Mouse (Mus musculus) heart, embryonic 13.5 days (tissue): ENCODE data around the gene Gm17657. TPM values are rescaled to one million over a fixed set of nuclear protein-coding genes. Genes with fewer than 3 reads are reported as not detected.

Experiments used
- ATAC-seq: fragments of 200-750 bp; cut with Nextera tagmentation; 2 replicates; pipeline ENCODE4 v1.8.0; 2017; ENCODE audit warnings: moderate TSS enrichment; ENCODE audit not compliant: insufficient number of reproducible peaks, low FRiP score, low TSS enrichment; ENCODE audit errors: extremely low read depth
- H3K27ac ChIP-seq: fragments of 300-500 bp; sonication (generic); replicated peaks from 2 replicates; pipeline ENCODE4 v1.5.1; 2015; ENCODE audit warnings: moderate library complexity, mild to moderate bottlenecking, inconsistent platforms
- H3K27me3 ChIP-seq: fragments of 300-500 bp; sonication (generic); replicated peaks from 2 replicates; pipeline ENCODE4 v1.6.1; 2015; ENCODE audit warnings: mild to moderate bottlenecking, inconsistent platforms
- H3K36me3 ChIP-seq: fragments of 300-500 bp; sonication (generic); 2 replicates; pipeline ENCODE4 v1.6.1; 2015; ENCODE audit warnings: mild to moderate bottlenecking, inconsistent platforms
- H3K4me1 ChIP-seq: fragments of 300-500 bp; sonication (generic); 2 replicates; pipeline ENCODE4 v1.6.1; 2015; ENCODE audit warnings: inconsistent platforms
- H3K4me2 ChIP-seq: fragments of 300-500 bp; sonication (generic); 2 replicates; pipeline ENCODE4 v1.6.1; 2015; ENCODE audit warnings: inconsistent platforms, mild to moderate bottlenecking, moderate library complexity
- H3K4me3 ChIP-seq: fragments of 300-500 bp; sonication (generic); 2 replicates; pipeline ENCODE4 v1.5.1; 2015; ENCODE audit warnings: moderate library complexity, mild to moderate bottlenecking, inconsistent platforms
- H3K9ac ChIP-seq: fragments of 300-500 bp; sonication (generic); 2 replicates; pipeline ENCODE4 v1.6.1; 2015; ENCODE audit warnings: inconsistent platforms, mild to moderate bottlenecking, moderate library complexity
- H3K9me3 ChIP-seq: fragments of 300-500 bp; sonication (generic); 2 replicates; pipeline ENCODE4 v1.6.1; 2016; ENCODE audit warnings: inconsistent platforms
- WGBS: fragments of 180-500 bp; shearing (Covaris S2); methylation state at CpG from one replicate; pipeline ENCODE4 v1.1.7; 2015; ENCODE audit warnings: mixed read lengths; 5-methylcytosine and 5-hydroxymethylcytosine counted together
- microRNA-seq: library from miRNA; unstranded; fragments of <30 nt; microRNA quantifications from one replicate; pipeline ENCODE4, GENCODE M21; 2016
- polyA plus RNA-seq: library from polyadenylated mRNA; unstranded; fragments of >200 nt; fragmentation: Nextera tagmentation; extraction: Ambion mirVana; gene quantifications from 2 replicates; pipeline ENCODE4 v1.2.1, GENCODE M21; 2015

Gm17657 gene
- polyA plus RNA-seq, 1 experiment from 2014 or later, result not detected

- H3K9me3 ChIP-seq, result no peaks in the 10 kb centered on the region; the same call in 1 of the 2 replicates
- H3K9ac ChIP-seq, result no peak overlapping the region
- no peak for ATAC-seq
- no peak overlapping the region for H3K4me3 ChIP-seq
- H3K36me3 ChIP-seq, result no peaks in the 10 kb centered on the region
- no peaks in the 10 kb centered on the region for H3K27me3 ChIP-seq
- WGBS, result 96% methylated on average over 2 of the region's 2 CpGs
- H3K4me1 ChIP-seq, result peaks cover 3% of the 10 kb centered on the region
- H3K4me2 ChIP-seq, result no peak overlapping the region
- H3K27ac ChIP-seq, result no peak overlapping the region
These were observed 66.2 kb downstream of the Gm17657 start for GRCm38 (mm10) chr17:29483282-29483681.

- Histone ChIP-seq H3K27me3 (no peaks in the 10 kb centered on the region), H3K9me3 (no peaks in the 10 kb centered on the region; the same call in 1 of the 2 replicates), H3K27ac (no peak overlapping the region), H3K36me3 (no peaks in the 10 kb centered on the region), H3K9ac (no peak overlapping the region), H3K4me3 (no peak overlapping the region), H3K4me2 (no peak overlapping the region), H3K4me1 (peaks cover 3% of the 10 kb centered on the region; the same call in 1 of the 2 replicates)
- WGBS, result 88% methylated on average over 7 of the region's 7 CpGs
- ATAC-seq, result no peak
These were observed 66.8 kb downstream of the Gm17657 start for GRCm38 (mm10) chr17:29482632-29483031.

- Histone ChIP-seq H3K4me2 (no peak overlapping the region), H3K27me3 (no peaks in the 10 kb centered on the region), H3K4me1 (peaks cover 3% of the 10 kb centered on the region; the same call in 1 of the 2 replicates), H3K4me3 (no peak overlapping the region), H3K9me3 (no peaks in the 10 kb centered on the region; the same call in 1 of the 2 replicates), H3K27ac (no peak overlapping the region), H3K36me3 (no peaks in the 10 kb centered on the region), H3K9ac (no peak overlapping the region)
- no peak for ATAC-seq
- 79% methylated on average over 2 of the region's 2 CpGs for WGBS
These were observed 69.2 kb downstream of the Gm17657 start for GRCm38 (mm10) chr17:29480256-29480655.

DNA sequence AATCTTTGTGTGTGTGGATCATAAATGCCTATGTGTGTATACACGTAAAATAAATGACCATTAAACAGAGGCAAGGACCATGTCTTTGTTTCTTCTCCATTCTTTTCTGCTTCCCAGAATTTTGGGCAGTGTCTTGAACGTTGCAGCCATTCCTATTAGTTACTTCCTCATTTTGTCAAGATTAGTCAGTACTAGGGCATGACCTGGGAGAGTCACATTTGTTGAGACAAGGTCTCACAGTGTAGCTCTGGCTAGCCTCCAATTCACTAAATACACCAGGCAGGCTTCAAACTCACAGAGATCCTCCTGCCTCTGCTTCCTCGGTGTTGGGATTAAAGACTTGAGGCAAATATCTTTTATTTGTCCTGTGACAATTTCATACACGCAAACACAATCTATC is 71.2 kb downstream of the Gm17657 start:
- no peaks in the 10 kb centered on the region; the same call in 1 of the 2 replicates for H3K9me3 ChIP-seq
- H3K4me2 ChIP-seq, result no peak overlapping the region
- no peak overlapping the region for H3K4me3 ChIP-seq
- ATAC-seq, result no peak
- no peak overlapping the region for H3K27ac ChIP-seq
- no peaks in the 10 kb centered on the region for H3K36me3 ChIP-seq
- 75% methylated on average over 4 of the region's 4 CpGs for WGBS
- no peak overlapping the region for H3K9ac ChIP-seq
- H3K27me3 ChIP-seq, result no peaks in the 10 kb centered on the region
- peaks cover 3% of the 10 kb centered on the region; the same call in 1 of the 2 replicates for H3K4me1 ChIP-seq

- Histone ChIP-seq H3K4me2 (no peak overlapping the region), H3K27me3 (no peaks in the 10 kb centered on the region), H3K9me3 (no peaks in the 10 kb centered on the region; the same call in 1 of the 2 replicates), H3K4me1 (peaks cover 3% of the 10 kb centered on the region; the same call in 1 of the 2 replicates), H3K36me3 (no peaks in the 10 kb centered on the region), H3K4me3 (no peak overlapping the region), H3K27ac (no peak overlapping the region), H3K9ac (no peak overlapping the region)
- ATAC-seq, result no peak
- 88% methylated on average over 10 of the region's 10 CpGs for WGBS
These were observed 72.1 kb downstream of the Gm17657 start for GRCm38 (mm10) chr17:29477357-29477756.

DNA sequence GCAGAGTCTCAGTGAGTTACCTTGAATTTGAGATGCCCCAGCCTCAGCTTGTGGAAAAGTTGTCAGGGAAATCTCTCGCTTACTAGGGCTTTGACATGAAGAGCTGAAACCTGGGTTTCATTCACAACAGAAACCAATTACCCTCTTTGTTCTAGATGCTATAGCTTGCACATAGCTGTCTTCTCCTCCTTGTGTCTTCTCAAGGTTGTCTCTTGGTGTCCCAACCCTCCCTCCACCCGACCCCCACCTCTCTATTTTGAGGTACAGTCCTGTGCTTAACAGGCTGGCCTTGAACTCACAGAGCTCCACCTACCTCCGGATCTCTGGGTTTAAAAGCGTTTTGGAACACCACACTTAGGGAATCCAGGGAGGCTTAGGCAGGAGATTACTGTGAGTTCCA is 73.0 kb downstream of the Gm17657 start:
- H3K9ac ChIP-seq, result no peak overlapping the region
- H3K9me3 ChIP-seq, result no peaks in the 10 kb centered on the region; the same call in 1 of the 2 replicates
- ATAC-seq, result no peak
- peaks cover 3% of the 10 kb centered on the region; the same call in 1 of the 2 replicates for H3K4me1 ChIP-seq
- no peak overlapping the region for H3K4me2 ChIP-seq
- H3K27ac ChIP-seq, result no peak overlapping the region
- no peaks in the 10 kb centered on the region for H3K27me3 ChIP-seq
- H3K36me3 ChIP-seq, result no peaks in the 10 kb centered on the region
- H3K4me3 ChIP-seq, result no peak overlapping the region
- 71% methylated on average over 4 of the region's 4 CpGs for WGBS

GRCm38 (mm10) chr17:29475142-29475541 is 74.3 kb downstream of the Gm17657 start:
- Histone ChIP-seq H3K27me3 (no peaks in the 10 kb centered on the region), H3K27ac (no peak overlapping the region), H3K36me3 (no peaks in the 10 kb centered on the region), H3K9me3 (no peaks in the 10 kb centered on the region; the same call in 1 of the 2 replicates), H3K4me1 (peaks cover 6% of the 10 kb centered on the region), H3K4me3 (no peak overlapping the region), H3K4me2 (no peak overlapping the region), H3K9ac (no peak overlapping the region)
- no peak for ATAC-seq
- WGBS, result 85% methylated on average over 3 of the region's 3 CpGs

- Histone ChIP-seq H3K4me2 (no peak overlapping the region), H3K9me3 (no peaks in the 10 kb centered on the region; the same call in 1 of the 2 replicates), H3K9ac (no peak overlapping the region), H3K4me3 (no peak overlapping the region), H3K36me3 (no peaks in the 10 kb centered on the region), H3K4me1 (peaks cover 11% of the 10 kb centered on the region), H3K27ac (no peak overlapping the region), H3K27me3 (no peaks in the 10 kb centered on the region)
- no peak for ATAC-seq
- WGBS, result 68% methylated on average over 2 of the region's 2 CpGs
These were observed 75.4 kb downstream of the Gm17657 start for GRCm38 (mm10) chr17:29474036-29474435.

DNA sequence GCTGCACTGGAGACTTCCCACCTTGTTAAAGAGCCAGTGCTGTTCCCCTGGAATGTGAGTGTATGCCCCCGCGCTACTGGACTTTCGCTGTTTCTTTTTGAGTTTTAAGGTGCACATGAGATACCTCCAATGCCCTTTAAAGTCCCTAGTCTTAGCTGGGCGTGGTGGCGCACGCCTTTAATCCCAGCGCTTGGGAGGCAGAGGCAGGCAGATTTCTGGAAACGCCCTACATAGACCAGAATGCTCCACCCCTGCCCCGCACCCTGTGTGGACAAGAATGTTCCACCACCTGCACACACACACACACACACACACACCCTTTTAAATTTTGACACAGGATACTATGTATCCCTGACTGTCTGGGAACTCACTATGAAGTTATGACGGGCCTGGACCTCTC is 76.0 kb downstream of the Gm17657 start:
- no peaks in the 10 kb centered on the region for H3K36me3 ChIP-seq
- no peaks in the 10 kb centered on the region; the same call in 1 of the 2 replicates for H3K9me3 ChIP-seq
- H3K27ac ChIP-seq, result no peak overlapping the region
- no peaks in the 10 kb centered on the region for H3K27me3 ChIP-seq
- peaks cover 11% of the 10 kb centered on the region for H3K4me1 ChIP-seq
- ATAC-seq, result no peak
- H3K4me3 ChIP-seq, result no peak overlapping the region
- no peak overlapping the region for H3K4me2 ChIP-seq
- WGBS, result 95% methylated on average over 10 of the region's 10 CpGs
- H3K9ac ChIP-seq, result no peak overlapping the region

Small RNAs within 50 kb of the gene (microRNA-seq; reads per million reads assigned to microRNA genes)
- not detected for gene Mir7667

Other genes starting within 250 kb of the Gm17657 start
- gene Pi16, start 232.0 kb downstream of the Gm17657 start, polyA plus RNA-seq, result 1.9 and 2.4 TPM in 2 replicates
- gene Mtch1, start 201.7 kb downstream of the Gm17657 start, polyA plus RNA-seq, result 276 and 287 TPM in 2 replicates
- 3.4 and 3.8 TPM in 2 replicates for gene Fgd2, start 188.7 kb downstream of the Gm17657 start, polyA plus RNA-seq
- gene Pim1, start 58.9 kb downstream of the Gm17657 start, polyA plus RNA-seq, result 19.3 and 20.0 TPM in 2 replicates
- gene Tbc1d22b, start 147 bp upstream of the Gm17657 start, polyA plus RNA-seq, result 10.3 and 10.7 TPM in 2 replicates
- gene Tmem217, start 2.7 kb upstream of the Gm17657 start, polyA plus RNA-seq, result 0.59 and 0.89 TPM in 2 replicates
- gene Rnf8, start 65.2 kb upstream of the Gm17657 start, polyA plus RNA-seq, result 47.7 and 54.1 TPM in 2 replicates
- 1.5 and 1.6 TPM in 2 replicates for gene Gm28043, start 65.2 kb upstream of the Gm17657 start, polyA plus RNA-seq
- 87.9 and 91.2 TPM in 2 replicates for gene Cmtr1, start 111.0 kb upstream of the Gm17657 start, polyA plus RNA-seq
- gene Ccdc167, start 167.4 kb upstream of the Gm17657 start, polyA plus RNA-seq, result 14.4 and 14.6 TPM in 2 replicates